Mouse (Mus musculus) lung, postnatal 36 days (tissue): ENCODE measurements at regions not wholly inside any gene's neighbourhood (a gene's known extent, or its start where the extent isn't known, plus 50 kb on each side); places are given as distances from the start of the nearest gene placed in this dataset.

Source experiments
- DNase-seq: peaks from one replicate; pipeline ENCODE4 v3.0.0; 2022; ENCODE audit warnings: mixed read lengths

GRCm38 (mm10) chr7:36090291-36091123 lies 287.7 kb upstream of the Zfp507 start:
- DNase-seq, result no peak

- DNase-seq, result no peak
These were observed 284.8 kb upstream of the Zfp507 start for GRCm38 (mm10) chr7:36087598-36087997.

- DNase-seq, result no peak
These were observed 275.9 kb upstream of the Zfp507 start for GRCm38 (mm10) chr7:36078666-36079065.

DNA sequence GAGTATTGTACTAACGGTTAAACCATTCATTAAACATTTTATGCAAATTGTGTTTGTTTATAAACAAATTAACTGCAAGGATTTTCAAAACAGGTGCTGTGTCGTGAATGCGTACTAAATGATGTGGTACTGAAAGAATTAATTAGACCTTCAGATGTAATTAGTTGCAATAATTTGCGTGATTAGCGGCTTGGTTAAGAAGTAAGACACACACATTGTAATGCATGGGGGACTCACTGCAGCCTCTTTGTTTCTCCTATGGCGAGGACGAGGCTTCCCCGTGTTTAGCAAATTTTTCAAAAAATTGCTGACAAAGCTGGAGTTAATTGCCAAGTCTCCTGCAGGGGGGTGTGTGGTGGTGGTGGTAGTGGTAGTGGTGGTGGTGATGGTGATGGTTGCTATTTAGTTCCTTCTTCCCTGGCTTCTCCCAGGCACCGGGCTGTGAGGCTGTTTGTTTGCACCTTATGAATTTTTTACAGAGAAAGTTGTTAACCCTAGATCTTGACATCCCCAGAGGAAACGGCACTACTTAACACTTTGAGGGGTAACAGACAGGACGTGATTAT lies 275.4 kb upstream of the Zfp507 start:
- no peak for DNase-seq

DNA sequence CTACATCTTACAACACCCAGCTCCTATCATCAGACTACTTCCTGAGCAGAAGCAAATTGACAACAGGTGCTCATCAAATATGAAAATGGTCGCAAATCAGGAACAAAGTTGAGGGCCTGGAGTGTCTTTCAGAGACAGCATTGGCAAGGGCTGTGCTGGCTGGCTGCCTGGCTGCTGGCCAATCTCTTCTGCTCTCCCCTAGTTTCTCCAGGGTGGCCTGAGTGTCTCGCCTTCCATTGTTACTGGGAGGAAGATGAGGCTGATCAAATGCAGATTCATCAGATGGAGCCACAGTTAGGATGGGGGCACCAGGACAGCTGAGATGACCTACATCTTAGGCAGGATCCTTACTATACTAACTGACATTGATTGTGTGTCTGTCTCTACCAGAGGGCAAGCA lies 274.5 kb upstream of the Zfp507 start:
- DNase-seq, result no peak

DNA sequence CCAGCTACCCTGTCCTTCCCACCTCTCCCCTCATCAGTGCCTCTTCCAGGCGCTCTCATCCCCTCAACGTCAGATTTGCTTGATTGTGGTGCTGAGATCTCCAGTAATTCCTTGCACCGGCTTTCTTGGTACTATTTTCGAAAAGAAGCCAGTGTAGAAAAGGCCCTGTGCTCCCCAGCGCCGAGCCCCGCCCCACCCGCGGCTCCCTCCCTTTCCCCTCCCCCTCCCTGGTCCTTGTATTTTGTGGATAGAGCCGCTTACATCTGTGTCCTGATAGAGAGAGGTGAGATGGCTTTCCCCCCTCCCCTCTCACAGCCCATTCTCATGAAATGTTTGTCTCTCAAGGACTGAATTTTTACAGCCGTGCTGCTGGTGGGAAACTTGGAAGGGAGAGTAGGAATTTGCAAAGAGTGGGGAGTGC lies 273.2 kb upstream of the Zfp507 start:
- DNase-seq, result peak; percentile 28

DNA sequence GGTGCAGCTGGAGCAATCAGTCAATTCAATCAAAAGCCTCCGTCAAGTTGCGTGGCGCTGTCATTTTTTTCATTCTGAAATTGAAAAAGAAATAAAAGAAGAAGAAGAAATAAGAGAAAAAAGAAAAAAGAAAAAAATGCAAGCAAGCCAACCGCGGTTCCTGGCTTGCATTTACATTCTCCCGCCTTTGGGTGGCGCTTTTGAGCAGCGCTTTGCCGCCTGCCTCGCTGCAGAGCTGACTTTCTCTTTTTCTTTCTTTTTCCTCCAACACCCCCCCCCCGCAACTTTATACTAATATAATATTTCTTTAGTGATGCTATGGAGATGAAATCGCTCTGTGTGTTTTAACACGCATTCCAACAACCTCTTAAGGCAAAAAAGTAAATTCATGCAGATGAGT lies 269.0 kb upstream of the Zfp507 start:
- DNase-seq, result no peak

GRCm38 (mm10) chr7:36066725-36067124 lies 263.9 kb upstream of the Zfp507 start:
- no peak for DNase-seq

- no peak for DNase-seq
These were observed 258.9 kb upstream of the Zfp507 start for GRCm38 (mm10) chr7:36061679-36062078.

GRCm38 (mm10) chr7:36060426-36060825 lies 257.6 kb upstream of the Zfp507 start:
- DNase-seq, result no peak

DNA sequence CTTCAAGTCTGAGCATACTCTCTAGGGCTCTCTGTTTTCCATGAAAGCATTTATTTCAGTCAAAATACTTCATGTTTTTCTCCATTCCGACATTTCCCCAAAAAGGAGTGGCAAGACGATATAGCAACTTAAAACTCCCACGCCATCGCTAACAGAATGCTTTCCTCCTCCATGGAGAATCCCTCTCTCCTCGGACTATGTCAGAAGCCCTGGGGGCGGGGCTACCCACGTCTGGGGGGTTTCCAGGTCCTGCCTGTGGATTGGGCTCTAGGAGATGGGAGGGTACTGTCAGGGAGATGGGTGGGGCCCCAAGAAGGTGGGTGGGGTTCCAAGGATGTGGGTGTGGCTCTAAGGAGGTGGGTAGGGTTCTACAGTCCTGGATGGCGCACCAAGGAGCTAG lies 243.2 kb upstream of the Zfp507 start:
- no peak for DNase-seq

DNA sequence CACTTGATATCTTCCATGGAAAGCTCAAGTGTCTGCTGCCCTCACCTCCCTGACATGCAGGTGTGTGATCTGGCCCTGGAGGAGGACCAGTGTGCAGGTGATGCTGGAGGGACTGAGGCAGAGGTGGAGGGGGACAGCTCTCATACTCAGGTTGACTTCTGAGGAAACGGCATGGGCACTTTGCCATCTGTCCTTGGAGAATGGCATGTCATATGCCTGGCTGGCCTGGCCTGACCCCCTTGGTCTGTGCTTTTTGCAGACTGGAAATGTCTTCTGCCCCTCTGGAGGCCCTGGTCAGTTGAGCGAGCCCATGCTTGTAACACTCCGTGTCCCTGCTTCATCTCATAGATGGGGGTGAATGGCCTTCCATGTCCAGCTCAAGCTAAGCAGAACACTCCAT lies 229.1 kb upstream of the Zfp507 start:
- DNase-seq, result no peak

- no peak for DNase-seq
These were observed 220.2 kb upstream of the Zfp507 start for GRCm38 (mm10) chr7:36023015-36023414.

DNA sequence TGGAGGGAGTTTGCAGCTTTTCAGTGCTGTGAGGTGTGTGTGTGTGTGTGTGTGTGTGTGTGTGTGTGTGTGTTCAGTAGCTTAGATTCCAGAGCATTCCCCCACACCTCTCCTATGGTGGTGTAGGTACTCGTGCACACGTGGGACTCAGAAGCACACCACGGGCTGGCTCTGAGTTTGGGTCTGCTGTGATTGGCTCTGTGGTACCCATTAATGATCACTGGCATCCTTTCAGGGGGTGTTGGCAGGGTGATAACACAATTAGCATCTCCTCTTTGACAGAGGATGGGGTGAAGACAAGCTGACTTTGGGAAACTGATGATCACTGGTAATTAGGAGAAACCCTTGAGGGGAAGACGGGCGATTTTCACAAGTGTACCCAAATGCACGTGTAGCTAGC lies 219.7 kb upstream of the Zfp507 start:
- no peak for DNase-seq

DNA sequence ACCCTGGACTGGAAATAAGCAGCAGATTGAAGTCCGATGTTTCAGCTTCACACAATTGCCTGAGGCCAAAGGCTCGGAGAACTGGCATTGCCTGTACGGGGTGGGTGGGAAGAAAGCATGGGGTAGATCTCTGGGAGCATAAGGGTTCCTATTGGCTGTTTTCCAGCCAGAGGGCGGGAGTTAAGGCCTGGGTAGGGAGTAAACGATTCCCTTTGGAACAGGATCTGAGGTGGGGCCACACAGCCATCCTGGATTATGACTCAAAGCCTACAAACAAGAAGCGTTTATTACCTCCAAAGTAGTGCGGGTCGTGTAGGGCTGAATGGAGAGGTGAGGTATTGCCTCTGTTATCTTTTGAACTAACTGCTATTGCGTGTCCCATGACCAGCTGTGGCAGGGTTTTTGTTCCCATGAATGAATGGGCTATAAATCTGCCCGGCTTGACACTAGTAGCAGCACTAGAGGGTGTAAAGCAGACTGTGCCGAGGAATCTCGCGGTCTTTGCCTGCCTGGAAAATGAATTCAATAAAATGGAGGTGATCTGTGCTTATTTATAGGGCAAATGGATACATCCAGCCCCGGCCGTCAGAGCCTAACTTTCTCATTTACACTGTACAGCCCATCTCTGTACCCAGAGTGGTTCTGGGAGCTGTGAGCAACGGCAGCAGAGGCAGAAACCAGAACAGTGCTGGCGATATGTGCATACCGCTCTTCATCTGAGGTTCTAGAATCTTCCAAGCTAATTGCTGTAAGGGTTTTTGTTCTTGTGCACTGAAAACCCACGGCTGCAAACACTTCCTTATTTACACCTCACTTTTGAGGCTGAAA lies 214.3 kb upstream of the Zfp507 start:
- no peak for DNase-seq

GRCm38 (mm10) chr7:35996609-35997008 lies 193.8 kb upstream of the Zfp507 start:
- peak; percentile 51 for DNase-seq

GRCm38 (mm10) chr7:35992511-35992910 lies 189.7 kb upstream of the Zfp507 start:
- DNase-seq, result peak; percentile 15

GRCm38 (mm10) chr7:35991141-35991540 lies 188.3 kb upstream of the Zfp507 start:
- DNase-seq, result no peak

DNA sequence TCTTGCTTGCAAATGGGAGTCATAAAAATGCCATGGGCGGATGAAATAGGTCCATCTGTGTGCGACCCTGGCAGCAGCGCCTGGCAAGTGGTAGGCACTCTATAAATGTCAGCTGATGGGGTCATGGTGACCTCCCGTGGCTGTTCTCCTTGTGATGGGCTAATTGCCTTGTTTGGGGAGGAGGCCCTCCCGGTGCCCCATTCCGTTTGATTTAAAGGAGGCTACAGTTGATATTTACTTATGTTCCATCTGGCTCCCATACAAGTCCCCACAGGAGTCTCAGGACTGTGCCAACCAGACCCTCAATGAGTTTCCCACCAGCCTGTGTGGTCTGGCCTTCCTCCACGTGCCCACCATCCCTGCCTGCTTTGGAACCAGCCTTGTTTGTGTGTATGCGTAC lies 186.7 kb upstream of the Zfp507 start:
- no peak for DNase-seq

DNA sequence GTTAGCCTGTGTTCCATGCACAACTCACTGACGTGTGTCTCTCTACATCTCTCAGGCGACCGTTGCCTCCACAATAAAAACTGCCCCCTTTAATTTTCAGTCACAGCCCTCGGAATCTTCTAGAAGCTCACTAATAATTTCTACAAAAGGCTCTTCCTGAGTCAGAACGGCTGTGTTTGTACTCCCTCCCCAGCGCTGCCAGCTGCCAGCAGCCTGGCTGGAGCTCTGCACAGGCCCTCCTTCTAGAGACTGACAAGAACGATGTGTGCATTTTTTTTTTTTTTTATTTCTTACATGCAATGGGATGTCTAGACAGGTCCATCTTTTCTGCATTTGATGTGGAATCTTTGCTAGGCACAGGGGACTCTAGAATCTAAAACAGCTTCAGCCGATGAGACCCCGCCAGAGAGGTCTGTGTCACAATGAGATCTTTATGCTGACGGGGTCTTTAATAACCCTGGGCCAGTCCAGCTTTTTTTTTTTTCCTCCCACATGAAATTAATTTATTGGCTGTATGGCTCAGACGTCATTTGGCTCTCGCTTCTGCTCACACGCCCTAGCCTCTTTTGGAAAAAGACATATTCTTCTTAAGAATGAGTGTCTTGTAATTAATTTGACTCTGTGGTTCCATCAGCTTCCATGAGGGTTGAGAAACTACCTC lies 185.8 kb upstream of the Zfp507 start:
- DNase-seq, result no peak

- peak; percentile 22 for DNase-seq
These were observed 175.2 kb upstream of the Zfp507 start for GRCm38 (mm10) chr7:35977986-35978385.

- peak; percentile 25 for DNase-seq
These were observed 155.9 kb upstream of the Zfp507 start for GRCm38 (mm10) chr7:35958731-35959130.

DNA sequence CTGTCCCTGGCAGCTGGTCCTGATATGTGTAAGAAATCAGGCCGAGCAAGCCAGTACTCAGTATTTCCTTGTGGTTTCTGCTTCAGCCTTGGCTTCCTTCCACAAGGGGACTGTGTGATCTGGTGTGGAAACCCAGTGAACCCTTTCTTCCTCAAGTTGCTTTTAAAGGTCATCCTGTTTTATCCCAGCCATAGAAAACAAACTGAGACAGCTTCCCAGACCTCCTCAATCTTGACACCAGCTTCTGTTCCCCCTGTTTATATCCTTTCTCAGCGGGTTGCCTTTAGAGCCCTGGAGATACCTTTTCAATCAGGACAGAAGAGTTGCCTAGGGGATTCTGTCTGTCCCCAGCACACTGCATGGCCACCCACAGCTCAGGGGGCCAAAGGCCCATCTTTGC lies 155.2 kb upstream of the Zfp507 start:
- peak; percentile 12 for DNase-seq
